Mouse (Mus musculus): Measurements from ENCODE around the gene Dalrd3.

Dalrd3 gene

DNA sequence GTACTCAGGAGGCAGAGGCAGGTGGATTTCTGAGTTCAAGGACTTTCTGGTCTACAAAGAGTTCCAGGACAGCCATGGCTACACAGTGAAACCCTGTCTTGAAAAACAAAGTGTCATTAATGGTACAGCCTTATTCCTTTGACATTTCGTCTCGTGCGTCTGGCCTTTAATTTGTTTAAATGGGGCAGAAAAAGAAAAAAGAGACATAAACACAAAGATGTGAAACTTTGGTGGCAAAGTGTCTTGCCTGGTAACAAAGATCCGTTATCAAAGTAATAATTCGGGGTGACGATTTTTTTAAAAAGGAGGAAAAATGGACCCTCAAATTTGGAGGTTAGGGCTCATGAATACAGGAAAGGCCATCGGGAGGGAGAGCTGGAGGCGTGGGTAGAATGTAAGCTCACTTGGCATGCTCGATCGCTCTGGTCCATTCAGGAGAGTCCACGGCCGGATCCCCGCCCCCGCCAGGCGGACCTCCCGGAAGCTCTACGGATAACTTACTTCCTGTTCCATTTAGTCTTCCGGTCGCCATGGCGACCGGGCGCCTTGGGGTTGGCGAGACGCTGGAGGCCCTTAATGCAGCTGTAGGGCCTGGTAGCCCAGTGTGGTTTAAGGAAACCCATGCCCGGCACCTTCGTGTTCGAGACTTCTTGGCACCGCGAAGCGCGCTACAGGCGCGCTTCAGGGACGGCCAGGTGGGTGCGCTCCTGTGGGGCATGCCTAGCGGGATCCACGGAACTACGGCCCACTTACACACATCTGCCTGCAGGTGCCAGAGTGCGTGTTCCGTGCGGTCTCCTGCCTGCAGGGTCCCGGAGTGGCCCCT is at the start of gene Dalrd3:
Gene Dalrd3 (plus strand): TSS at position 506 of the 826 bp plus-strand sequence.
- DNase-seq (ENCODE audit: low read depth, low spot score): peak; percentile 91

DNA sequence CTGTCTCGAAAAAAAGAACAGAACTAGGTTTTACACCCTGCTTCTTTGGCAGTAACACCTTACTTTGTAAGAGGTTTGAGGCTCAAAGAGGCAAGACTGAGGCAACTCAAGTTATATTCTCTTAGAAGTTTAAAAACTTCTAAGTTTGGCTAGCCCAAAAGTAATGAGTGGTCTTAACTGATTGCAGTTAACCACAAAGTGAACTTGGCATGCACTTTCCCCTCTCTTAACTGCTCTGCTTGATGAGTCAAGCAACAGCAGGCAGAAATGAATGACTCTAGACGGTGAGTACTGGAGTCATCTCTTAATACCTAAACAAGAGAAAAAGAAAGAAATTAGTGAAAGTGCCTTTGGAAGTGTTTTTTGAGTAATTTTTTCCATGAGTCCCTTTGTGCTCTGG is 48.1 kb upstream of the Dalrd3 start:
- no peak for DNase-seq (ENCODE audit: low read depth, low spot score)

DNA sequence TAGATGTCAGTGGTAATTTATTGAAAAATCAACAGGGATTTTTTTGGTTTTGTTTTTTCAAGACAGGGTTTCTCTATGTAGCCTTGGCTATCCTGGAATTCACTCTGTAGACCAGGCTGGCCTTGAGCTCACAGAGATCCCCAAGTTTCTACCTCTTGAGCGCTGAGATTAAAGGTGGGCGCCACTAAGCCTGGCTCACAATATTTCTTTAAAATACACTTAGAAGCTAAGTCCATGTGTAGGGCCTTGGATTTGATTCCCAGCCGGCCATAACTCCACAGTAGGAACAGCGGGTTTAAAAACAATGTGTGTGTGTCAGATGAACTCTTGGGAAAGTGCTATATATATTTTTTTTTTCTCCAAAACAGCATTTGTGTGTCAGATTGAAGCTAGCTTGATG is 46.3 kb upstream of the Dalrd3 start:
- DNase-seq (ENCODE audit: low read depth, low spot score): no peak

GRCm38 (mm10) chr9:108525400-108525799 is 44.3 kb upstream of the Dalrd3 start:
- no peak for DNase-seq (ENCODE audit: low read depth, low spot score)

DNA sequence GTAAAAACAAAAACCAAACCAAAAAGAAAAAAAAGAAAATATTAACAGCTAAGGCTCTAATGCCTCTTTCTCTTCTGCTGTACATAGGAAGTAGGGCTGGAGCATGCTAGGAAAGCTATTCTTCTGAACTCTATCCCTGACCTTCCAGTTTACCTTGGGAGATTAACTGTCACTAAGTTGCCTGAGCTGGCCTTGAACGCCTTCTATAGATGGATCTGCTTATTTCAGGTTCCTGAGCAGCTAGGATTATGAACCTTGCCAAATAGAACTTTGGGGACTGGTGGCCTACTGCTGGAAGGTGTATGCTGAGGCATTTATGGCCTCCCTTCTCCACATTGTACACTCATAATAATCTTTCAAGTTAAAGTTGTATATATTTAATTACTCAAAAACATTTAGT is 38.7 kb upstream of the Dalrd3 start:
- DNase-seq (ENCODE audit: low read depth, low spot score): no peak

GRCm38 (mm10) chr9:108531496-108531895 is 38.2 kb upstream of the Dalrd3 start:
- no peak for DNase-seq (ENCODE audit: low read depth, low spot score)

GRCm38 (mm10) chr9:108540846-108541245 is 28.8 kb upstream of the Dalrd3 start:
- no peak for DNase-seq (ENCODE audit: low read depth, low spot score)

DNA sequence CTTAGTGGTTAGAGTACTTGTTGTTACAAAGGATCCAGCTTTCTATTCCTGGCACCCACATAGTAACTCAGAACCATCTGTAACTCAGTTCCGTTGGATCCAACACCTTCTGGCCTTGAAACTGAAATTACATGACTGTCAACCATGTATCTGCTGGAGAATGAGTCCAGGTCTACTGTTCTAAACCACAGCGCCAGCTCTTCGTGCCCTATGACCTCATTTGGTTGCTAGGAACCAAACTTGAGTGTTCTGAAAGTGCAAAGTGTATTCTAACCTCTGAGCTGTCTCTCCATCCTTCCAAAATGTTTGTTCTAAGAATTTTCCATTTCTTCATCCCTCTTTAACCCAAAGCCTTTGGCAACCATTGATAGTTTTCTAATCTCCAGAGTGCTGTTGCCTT is 23.7 kb upstream of the Dalrd3 start:
- no peak for DNase-seq (ENCODE audit: low read depth, low spot score)

DNA sequence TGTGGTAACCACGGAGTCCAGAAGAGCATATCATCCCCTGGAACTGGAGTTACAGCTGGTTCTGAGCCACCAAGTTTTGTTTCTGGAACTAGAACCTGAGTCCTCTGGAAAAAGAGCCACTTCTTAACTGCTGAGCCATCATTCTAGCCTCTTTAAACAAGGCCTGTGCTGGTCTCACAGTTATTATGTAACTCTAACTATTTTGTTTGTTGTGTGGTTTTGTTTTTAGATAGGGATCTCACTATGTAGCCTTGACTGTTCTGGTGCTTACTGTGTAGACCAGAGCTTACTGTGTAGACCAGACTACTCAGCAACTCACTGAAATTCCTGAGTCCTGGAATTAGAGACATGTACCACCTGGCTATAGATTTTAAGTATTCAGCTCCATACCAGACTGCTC is 22.8 kb upstream of the Dalrd3 start:
- DNase-seq (ENCODE audit: low read depth, low spot score): no peak

DNA sequence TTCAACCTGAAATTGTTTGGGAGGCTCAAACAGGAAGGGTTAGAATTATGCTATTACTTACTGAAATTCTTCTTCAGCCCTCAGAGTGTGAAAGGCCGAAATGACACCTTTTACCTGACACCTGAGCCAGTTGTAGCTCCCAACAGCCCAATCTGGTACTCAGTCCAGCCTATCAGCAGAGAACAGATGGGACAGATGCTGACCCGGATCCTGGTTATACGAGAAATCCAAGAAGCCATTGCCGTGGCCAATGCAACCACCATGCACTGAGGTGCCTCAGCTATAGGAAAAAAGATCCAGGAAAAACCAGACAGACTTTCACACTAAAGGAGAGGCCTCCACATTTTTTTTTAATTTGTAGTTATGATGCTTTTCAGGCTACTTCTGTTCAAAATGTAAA is 10.5 kb upstream of the Dalrd3 start:
- no peak for DNase-seq (ENCODE audit: low read depth, low spot score)

DNA sequence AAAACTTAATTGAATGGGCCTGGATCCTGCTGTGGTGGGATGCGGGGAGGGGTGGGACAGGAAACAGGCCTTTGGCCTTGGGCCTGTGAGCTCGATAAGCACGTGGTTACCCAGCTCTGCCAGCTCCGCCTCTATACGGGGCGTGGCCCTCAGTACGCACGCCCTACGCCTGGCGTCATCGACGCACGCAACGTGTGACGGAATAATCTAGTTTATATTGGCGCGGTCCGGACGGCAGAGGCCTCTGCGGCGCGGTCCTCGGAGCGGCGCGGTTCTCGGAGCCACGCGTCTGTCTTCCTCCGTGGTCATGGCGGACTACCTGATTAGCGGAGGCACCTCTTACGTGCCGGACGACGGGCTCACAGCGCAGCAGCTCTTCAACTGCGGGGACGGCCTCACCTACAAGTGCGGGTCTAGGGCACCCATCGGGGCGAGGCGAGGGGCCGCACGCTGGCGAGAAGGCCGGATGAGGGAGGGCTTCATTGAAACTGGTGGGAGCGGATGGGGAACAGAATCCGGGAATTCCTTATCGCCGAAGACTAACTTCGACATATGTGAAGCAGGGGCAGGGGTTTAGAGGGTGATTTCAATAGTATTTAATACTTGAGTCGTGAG is 9.4 kb upstream of the Dalrd3 start, which contains the start of gene Impdh2:
Gene Impdh2 (plus strand): TSS at position 60 of the 615 bp plus-strand sequence.
- peak; percentile 89 for DNase-seq (ENCODE audit: low read depth, low spot score)

DNA sequence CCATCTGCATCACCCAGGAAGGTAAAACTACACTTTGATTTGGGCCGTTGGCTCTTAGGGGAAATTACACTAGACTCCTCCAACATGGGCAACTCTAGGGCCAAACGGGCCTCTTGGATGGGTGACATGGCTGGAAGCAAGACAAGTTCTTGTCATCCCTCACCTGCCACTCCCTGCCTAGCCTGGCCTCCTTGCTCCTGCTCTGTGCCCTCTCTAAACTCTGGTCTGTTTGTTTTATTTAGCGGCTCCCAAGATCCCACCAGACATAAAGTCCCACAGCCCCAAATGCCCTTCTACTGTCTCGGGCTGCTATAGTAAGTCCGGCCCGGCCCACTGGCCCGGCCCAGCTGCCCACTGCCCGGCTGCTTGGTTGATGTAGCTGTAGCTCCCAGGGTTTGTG is 6.0 kb upstream of the Dalrd3 start:
- no peak for DNase-seq (ENCODE audit: low read depth, low spot score)

GRCm38 (mm10) chr9:108564131-108564530 is 5.6 kb upstream of the Dalrd3 start:
- no peak for DNase-seq (ENCODE audit: low read depth, low spot score)

DNA sequence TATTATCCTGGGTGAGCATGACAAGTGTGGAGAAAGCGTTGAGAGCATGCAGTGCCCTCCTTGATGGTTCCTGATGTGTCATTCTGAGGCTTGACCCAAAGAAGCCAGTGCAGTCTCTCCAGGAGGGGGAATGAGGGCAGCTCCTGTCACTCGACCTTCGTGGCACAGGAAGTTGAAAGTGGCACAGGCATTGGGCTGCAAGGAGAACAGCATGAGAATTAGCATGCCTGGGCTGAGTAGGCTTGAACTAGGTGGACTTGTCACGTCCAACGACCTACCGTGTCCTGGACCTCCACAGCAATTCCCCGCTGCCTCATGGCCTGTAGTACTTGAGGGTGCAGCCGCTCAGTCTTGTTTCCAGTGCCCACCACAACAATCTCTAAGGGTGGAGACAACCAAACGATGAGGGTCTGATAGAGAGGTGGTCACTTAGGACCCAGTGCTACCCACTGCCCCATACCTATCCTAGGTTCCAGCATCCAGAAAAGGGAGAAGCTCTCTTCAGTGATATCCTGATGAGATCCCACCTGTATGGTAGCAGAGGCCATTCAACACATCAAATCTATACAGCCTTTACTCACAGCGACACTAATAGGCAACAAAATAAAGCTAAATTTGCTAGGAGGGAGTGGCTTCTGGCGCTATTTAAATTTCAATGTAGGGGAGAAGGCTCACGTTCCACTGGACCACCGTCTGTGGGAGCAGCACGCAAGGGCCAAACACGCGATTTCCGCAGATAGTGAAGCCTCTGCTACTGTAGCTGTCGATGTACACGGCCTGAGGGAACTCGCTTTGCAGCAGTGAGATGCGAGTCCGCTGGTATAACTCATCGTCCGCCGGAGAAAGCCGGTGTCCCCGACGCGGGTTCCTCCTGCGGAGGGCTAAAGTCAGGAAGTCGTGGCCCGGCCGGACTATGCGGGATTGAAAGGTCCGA is 3.5 kb upstream of the Dalrd3 start:
- DNase-seq (ENCODE audit: low read depth, low spot score): no peak

DNA sequence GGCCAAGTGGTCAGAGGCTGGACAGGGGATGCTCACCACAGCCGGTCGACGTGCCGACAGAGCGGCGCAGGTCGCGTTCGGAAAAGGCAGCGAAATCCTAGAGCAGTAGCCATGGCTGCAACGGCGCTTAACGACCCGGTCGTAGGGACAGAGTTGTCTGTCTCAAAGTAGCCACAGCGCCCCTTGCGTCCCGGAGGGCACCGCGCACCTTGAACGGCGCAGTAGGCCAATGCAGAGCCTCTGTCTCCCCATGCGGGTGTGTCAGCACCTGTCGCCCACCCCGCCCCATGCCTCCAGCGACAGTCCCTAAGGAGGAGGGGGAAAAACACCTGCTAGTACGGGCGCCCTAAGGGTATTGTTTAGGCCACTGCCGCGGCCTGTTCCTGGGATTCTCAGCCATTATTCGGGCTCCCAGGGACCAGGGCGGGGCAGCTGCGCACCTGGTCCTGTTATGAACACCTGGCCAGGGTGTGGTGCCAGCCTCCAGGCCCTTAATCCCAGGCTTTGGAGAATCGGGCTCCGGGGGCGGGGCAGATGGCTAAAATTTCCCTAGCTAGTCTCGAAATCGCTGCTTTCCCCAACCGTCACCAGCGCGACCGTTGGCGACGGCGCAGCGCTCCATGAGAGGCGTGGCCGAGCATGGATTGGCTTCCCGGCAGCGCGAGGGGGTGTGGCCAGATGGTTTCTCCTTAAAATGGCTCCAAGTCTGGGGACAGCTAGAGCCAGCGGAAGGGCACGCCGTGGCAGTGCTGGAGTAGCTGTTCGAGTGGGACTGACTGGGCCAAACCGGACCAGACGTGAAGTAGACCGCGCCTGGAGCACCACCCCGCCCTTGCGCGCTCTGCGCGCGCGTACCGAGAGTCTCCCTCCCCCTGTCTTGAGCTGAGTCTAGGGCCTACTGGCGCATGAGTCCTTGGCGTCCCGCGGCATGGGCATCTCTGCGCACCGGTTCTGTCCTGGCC is 2.6 kb upstream of the Dalrd3 start, which contains the start of gene Ndufaf3:
Gene Ndufaf3 (minus strand): TSS at position 620 of the 962 bp plus-strand sequence.
- DNase-seq (ENCODE audit: low read depth, low spot score): peak; percentile 93

GRCm38 (mm10) chr9:108567931-108568419 is 1.7 kb upstream of the Dalrd3 start:
- DNase-seq (ENCODE audit: low read depth, low spot score): no peak

DNA sequence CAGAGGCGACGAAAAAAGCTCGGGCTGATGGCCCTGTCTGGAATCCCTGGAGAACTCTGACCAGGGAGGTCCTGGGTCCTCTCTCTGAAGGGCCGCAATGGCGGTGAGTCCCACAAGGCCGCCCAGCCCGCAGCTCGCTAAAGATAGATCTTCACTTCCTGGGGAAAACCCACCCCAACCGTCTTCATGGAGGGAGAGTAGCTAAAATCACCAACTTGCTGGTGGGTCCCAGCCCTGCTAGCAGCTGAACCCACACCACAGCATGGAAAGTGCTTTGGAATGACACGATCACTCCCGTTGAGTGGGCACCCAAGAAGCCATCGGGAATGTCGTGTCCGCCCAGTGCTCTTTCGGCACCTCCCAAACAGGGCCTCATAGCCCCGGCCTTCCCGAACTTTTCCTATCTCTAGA is 1.2 kb upstream of the Dalrd3 start:
- no peak for DNase-seq (ENCODE audit: low read depth, low spot score)

DNA sequence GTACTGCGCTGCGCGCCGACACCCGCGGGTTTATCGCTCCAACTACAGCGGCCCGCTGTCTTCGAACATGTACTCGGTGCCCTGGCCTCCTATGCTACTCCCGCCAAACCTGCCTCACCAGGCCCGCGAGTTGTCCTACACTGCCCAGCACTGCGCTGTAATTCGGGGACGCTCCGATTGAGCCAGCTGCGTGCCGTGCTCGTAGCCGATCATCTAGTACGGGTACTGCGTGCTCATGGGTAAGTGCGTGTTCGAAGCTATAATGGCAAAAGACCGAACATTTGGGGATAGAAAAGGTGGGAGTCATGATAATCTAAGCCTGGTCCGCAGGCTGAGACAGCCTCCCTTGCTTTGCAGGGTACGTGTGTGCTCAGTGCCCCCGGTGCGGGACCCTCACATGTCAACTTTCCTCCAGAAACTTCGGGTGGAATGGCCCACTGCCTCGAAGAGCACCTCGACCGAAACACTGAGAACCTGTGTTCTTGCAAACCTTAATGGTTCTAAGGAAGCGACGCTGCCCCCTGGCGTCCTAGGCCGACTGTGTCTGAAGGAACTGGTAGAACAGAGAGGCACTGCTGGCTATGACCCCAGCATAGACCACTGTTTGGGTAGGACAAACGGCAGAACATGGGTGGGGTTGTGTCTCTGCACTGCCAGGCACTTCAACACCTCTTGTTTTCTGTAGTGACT is 666 bp downstream of the Dalrd3 start:
- peak; percentile 54 for DNase-seq (ENCODE audit: low read depth, low spot score)

GRCm38 (mm10) chr9:108571401-108571973 is 1.8 kb downstream of the Dalrd3 start:
- DNase-seq (ENCODE audit: low read depth, low spot score): no peak

DNA sequence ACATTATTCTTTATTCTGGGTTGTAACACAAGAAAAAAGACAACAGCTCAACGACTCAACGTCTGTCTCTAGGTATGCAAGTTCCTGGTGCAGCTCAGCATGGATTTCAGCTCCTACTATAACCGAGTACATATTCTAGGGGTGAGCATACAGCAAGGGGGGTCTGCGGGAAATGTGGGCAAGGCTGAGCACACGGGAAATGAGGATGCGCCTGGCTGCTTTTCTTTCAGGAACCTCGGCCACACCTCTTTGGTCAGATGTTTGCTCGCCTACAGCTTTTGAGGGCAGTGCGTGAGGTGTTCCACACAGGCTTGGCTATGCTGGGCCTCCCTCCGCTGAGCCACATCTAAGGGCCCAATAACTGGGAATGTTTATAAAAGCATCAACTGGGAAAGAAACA is 2.6 kb downstream of the Dalrd3 start:
- DNase-seq (ENCODE audit: low read depth, low spot score): no peak
